Mouse (Mus musculus) liver (tissue): ENCODE data around the gene Lrrc42.

Source experiments
- DNase-seq: peaks from one replicate; pipeline ENCODE4 v3.0.0-alpha.2; 2020; ENCODE audit warnings: mixed read lengths

Gene Lrrc42

DNA sequence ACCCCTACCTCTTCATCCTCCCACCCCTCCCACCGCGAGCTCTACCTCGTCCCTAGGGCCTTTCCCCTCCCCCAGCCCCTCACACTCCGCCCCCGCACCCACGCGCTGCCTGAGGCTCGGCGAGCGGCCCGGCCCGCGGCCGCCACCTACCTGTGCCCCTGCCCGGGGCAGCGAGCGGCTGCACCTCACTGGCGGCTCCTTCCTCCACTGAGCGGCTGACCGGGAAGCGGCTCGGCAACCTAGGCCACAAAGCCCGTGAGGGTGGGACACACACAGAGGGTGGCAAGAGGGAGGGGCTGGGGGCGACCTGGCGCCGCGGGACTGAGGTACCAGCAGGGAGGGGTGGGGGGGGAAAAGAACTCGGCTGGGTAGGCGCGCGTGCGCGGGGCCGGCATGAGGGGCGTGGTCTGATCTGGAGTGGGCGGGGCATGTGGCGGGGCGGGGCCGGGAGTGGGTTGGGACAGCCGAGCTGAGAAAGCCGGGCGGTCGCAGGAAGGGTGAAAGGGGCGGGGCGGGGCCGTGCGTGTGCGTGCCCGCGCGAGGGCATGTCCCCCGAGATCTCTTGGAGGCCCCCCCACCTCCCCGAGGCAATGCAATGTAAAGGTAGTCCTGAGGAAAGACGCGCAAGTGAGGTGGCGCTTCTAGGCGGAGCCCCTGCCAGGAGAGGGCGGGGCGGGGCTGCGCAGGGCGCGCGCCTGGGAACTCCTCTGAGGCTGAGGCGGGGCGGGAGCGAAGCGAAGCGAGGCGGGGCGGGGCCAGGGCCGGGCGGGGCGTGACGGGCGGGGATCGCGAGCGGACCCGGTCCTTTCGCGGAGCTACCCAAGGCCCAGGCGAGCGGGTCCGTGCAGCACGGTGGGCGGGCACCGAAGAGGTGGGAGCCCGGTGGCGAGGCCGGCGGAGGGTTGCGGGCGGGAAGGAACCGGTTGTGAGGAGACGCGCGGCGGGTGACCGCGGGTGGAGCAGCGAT lies at the start of gene Lrrc42, which contains the start of gene Hspb11:
TSS of gene Lrrc42 (minus strand) at position 408 of the 967 bp plus-strand sequence.
TSS of gene Hspb11 (plus strand) at position 469 of the 967 bp plus-strand sequence.
- peak; percentile 97 for DNase-seq

DNA sequence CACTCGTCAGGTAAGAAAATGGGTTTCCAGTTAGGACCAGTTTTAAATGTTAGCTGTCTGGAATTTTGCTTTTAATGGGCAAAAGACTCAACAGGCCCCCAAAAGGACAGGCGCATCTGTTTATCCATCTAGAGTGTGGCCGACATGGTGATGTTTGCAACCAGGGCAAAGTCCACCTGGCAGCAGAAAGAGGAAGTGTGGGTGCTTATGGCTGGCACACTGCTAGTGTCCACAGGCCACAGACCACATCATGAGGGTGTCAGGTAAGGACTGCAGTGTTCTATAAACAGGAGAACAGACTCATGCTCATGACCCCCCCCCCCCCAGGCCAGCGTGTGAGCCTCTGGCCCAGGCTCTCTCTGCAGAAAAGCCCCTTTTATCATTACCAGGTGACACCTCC lies 49.5 kb upstream of the Lrrc42 start:
- DNase-seq = peak; percentile 13

DNA sequence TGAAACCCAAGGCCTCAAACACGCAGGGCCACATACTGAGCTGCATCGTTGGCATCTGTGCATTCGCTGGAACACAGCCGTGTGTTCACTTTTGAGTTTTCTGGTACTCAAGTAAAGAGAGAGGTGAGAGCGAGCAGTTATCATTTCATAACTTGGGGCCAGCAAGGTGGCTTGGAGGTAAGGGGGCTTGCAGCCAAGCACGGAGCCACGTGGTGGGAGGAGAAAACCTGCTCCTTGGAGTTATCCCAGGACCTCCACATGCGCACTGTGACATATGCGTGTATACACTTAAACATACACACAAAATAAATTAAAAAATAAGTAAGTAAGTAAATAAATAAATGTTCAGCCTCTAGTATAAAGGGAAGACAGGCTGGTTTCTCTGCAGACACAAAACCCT lies 48.9 kb upstream of the Lrrc42 start:
- DNase-seq = no peak

DNA sequence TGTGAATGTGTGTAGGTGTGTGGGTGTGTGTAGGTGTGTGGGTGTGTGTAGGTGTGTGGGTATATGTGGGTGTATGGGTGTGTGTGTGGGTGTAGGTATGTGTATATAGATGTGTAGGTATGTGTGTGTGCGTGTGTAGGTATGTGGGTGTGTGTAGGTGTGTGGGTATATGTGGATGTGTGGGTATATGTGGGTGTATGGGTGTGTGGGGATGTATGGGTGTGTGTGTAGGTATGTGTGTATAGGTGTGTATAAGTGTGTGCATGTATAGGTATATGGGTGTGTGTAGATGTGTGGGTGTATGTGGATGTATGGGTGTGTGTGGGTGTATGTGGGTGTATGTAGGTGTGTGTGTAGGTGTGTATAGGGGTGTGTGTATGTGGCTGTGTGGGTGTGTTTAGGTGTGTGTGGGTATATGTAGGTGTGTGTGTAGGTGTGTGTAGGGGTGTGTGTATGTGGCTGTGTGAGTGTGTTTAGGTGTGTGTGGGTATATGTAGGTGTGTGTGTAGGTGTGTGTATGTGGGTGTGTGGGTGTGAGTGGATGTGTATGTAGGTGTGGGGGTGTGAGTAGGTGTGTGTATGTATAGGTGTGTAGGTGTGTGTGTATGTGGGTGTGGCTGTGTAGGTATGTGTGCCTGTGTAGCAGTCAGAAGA lies 47.7 kb upstream of the Lrrc42 start:
- no peak for DNase-seq

DNA sequence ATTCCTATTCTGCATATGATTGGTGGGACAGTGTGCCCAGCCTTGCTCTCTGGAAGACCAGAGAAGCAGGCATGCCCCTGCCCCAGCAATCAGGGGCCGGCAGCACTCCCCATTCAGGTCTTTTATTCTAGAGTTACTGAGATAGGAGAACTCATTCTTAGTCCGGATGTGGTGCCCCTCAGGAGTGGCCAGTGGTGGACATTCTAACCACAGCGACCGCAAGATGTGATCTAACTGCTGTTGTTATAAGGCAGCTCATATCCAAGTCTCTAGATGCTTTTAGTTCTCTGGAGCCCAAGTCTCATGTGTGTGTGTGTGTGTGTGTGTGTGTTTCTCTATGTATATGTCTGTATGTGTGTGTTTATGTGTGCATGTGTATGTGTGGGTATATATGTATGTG lies 47.0 kb upstream of the Lrrc42 start:
- DNase-seq = no peak

DNA sequence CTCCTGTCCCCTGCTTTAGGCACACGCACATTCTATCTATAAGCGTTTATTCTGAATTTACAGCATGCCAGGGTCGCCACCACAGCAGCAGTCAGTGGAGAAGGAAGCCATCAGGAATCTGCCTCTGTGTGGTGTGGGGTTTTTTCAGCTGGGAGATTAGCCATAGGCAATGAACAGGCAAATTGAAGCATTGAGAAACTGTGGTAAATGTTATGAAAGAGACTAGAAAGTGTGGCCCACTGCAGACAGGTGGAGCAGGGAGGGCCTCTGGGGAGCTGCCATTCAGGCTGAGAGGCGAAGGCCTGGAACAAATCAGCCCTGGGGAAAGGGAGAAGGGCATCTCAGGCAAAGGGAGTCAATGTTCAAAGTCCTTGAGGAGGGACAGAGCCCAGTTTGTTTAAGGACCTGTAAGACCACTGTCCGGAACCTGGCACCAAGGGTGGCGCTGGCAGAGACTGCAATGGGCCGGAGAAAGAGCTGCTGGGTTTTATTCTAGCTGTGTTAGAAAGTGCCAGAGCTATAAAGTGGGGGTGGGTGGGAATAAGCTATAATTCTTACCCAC lies 46.5 kb upstream of the Lrrc42 start:
- no peak for DNase-seq

DNA sequence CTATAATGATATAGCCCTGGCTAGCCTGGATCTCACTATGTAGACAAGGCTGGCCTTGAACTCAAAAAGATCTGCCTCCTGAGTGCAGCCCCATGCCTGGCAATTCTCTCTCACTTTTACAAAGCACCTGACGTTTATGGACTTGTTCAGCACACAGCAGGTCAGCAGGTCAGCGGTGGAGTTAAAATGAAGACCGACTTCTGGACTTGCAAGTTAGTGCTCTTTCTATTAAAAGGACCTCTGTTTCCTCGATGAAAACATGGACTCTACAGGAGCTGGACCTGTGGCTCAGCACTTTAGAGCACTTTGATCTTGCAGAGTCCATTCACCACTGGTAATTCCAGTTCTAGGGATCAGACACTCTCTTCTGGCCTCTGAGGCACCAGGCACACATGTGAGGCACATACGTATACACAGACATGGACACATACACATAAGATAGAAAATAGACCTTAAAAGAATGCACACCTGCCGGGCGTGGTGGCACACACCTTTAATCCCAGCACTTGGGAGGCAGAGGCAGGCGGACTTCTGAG lies 44.8 kb upstream of the Lrrc42 start:
- no peak for DNase-seq

DNA sequence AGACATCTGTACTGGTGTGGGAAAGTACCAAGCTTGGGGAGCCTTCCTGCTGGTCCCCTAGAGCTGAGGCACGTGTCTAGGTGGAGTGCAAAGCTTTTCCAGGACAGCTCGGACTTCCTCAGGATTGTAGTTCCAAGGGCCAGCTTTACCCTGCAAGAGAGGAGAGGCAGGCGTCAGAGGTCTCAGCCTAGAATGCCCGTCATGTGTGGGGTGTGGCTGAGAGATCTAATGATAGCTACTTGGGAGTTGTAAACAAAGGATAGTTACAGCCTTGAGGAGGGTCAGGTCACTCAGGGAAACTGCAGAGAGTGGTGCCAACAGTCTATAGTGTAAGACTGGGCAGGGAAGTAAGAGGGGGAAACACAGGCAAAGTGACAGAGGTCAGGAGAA lies 38.9 kb upstream of the Lrrc42 start:
- no peak for DNase-seq

DNA sequence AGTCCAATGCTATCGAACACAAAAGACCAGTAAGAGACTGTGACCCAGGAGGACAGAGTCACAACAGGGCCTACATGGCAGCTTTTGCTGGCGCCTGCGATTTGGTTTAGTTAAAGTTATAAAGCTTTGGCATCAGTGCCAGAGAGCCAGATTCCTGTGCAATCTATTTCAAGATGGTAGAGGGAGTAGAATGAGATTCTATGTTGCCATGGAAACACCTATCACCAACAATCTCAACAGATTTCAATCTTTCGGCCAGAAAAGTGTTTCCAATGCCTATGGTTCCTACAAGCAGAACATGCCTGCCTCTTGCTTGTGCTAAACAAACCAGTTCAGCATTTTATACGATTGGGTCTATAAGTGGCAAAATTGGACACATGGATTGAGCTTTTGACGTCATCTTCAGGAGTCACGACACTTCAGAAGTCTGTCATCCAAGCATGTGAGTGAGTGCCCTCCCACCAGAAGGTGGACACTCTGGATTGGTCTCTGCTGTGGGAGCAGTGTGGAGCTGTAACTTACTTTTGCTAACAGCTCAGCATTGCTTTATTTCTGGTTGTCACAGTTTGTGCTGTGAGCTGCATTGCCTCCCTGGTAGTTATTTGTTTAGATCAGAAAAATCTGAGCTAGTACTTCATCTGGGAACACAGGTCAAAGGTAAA lies 38.4 kb upstream of the Lrrc42 start:
- DNase-seq = no peak

DNA sequence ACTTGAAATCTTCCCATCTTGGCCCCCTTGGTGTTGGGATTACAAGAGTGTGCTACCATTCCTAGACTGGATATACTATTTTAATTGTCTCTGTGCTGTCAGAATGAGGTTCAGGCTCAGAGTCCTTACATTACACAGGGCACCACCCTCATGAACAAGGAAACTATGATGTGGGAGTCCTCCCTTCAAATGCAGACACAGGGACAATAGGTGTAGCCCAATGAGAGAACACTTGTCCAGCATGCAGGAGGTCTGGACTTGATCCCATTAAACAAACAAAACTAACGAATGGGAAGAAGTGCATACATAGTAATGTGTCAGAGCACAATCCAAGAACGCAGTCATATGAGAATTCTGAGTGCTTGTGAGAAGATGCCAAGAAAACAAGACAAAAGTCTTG lies 34.2 kb upstream of the Lrrc42 start:
- no peak for DNase-seq

DNA sequence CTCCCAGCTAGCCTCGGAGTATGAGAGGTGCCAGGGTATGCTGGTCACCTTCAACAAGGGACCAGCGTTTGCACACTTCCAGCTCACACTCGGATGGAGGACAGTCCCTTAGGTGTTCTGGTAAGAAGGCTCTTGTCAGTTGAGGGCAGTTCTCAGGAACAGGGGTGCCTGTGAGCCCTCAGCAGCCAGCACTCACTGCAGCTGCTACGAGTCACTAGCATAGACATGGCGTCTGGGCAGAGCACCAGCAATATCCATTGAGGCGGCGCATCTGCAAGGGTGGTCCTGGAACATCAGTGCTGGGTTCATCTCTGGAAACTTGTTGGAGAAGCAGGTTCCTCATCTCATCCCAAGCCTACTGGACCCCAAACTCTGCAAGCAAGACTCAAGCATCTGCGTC lies 33.1 kb upstream of the Lrrc42 start:
- DNase-seq = no peak

DNA sequence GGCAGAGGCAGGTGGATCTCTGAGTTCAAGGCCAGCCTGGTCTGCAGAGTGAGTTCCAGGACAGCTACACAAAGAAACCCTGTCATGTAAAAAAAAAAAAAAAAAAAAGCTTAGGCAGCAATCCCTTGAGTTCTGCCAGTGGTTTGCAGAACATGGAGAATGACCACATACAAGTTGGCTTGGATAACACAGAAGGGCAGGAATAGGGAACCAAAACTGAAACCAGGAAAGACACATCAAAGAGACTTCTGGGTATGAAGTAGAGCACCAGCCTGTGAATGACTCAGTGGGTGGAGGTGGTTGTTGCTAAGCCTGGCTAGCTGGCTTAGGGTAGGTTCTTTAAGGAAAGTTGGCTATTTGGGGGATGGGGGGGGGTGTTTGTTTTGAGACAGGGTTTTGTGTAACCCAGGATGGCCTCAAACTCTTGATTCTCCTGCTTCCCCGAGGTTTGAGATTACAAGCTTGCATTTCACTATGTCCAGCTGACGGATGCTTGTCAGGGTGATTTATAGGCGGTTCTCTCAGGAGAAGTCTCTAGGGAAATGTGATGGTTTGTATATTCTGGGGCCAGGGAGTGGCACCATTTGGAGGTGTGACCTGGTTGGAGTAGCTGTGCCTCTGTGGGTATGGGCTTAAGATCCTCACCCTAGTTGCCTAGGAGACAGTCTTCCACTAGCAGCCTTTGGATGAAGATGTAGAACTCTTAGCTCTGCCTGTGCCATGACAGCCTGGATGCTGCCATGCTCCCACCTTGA lies 32.3 kb upstream of the Lrrc42 start:
- DNase-seq = no peak

DNA sequence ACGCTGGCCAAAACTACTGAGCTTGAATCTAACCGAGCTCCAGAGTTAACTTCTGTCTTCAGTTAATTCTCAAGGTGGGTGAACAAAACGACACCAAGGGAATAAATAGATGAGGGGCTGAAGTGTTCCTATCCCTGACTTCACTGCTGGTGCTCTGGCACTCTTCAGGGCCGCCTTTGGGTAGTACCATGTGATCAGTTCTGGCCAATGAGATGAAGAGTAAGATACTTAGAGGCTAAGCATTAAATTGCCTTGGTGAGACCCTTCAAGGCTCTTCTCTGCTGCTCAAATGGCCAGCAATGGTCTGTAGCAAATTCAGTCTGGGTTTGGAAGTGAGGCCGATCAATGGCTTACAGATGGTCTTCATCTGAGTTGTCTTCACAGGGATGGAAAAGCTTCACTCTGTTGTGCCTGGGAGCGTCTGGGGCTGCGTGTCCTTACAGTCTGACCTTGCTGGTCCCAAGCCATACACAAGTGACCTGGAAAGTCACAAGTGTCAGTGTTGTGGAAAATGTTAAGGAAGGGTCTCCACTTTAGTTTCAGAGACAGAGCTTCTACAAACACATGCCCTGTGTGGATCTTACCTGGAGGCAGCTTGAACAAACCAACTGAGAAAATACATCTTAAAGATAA lies 27.6 kb upstream of the Lrrc42 start:
- DNase-seq = no peak

DNA sequence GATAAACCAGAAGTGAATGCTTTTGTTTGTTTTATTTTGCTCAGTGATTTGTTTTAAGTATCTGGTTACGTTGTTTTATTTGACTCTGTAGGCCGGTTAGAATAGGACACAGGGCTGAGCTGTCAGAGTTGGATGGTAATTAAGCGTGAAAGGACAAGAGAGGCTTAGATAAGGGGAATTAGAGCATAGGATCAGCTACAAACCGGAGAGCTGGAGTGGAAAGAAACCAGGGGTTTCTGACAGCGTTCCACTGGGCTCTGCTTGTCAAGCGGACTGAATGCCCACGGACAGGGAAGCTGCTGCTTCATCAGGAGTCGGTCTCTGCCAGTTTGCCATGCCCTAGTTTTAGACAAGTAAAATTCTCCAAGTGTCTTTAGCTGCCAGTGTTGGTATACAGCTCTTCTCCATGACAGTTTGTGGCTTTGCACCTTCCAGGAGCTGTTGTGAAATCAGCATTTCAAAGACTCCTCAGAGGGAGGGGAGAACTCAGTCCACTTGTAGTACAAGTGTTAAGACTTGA lies 24.9 kb upstream of the Lrrc42 start:
- no peak for DNase-seq

DNA sequence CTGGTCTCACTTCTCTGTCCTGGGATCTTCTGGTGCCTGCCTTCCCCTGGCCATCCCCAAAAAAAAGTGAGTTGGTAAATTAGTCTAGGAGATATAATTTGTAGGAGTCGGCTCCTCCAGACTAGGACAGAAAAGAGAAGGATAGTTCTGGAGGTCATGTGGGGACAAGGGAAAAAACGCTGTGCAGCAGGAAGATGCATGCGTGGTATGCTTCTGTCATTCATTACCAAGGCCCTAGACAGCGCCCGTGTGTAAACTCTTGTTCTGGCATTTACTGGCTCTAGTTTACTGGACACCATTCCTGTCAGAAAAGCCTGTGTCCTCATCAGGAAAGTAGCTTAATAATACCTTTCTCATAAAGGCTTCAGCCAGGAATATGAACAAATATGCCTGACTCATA lies 21.2 kb upstream of the Lrrc42 start:
- DNase-seq = no peak

DNA sequence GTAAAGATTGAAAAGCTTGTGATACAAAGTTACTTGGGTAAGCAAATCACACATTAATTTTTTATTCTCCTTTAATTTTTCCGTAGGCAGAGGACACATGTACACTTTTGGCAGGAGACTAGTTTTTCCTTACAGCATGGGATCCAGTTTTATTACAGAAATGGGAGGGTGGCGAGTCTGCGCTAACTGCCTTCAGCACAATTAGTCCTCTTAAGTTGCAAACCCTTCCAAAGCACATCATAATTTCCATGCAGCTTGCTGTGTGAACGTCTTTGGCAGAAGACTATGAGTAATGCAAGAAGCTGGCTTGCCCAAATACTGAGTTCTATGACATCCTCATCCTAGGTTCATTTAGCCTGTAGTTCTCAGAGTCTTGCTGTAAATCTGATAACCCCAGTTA lies 20.4 kb upstream of the Lrrc42 start:
- no peak for DNase-seq

DNA sequence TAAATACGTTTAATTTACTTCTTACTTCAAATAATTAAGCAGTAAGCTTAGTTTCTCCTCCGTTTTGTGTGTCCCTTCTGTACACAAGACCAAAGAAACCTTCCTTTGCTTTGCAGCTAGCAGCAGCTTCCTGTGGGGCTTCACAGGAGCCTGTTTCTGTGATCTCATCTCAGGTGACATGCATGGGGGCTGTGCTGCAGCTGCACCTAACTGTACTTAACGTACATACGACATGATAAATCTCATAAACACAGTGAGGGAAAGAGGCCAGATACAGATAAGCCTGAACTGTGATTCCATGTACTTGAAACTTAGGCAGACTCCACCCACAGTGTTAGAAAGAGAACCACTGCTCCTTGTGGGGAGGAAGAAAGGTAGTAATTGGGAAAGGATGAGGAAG lies 6.7 kb upstream of the Lrrc42 start:
- DNase-seq = no peak

DNA sequence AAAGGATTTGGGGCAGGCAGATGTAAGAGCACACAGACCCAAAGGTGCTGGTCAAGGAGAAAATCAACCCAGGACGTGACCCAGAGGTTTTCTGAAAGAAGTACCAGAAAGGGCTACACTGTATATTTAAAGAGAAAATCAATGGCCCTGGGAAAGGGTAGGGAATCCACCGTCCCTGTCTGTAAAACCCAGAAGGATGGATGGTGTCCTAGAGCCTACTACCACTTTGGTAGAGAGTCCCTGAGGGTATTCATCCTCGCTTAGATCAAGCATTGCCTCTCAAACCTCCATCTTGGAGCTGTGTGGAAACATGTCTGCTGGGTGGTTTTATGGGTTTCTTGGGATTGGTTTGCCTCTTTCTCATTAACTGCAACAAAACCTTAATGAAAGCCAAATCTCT lies 1.1 kb upstream of the Lrrc42 start:
- DNase-seq = no peak

DNA sequence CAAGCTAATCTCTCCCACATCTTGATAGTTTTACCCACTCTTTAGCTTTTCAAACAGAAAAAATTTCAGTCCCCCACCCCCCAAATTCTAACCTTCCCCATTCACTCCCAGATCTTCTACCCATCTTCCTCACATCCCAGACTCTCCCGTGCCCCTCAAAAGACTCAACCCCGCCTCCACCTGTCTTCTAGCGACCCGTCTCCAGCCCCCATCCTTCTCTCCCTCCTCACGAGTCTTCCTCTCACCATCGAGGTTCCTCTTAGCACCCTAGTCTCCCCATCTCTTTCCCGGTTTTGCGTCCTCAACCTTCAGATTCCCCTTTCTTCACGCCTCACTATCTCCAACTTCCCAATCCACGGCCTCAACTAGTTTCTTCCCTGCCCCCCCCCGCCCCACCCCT lies 810 bp downstream of the Lrrc42 start:
- no peak for DNase-seq

DNA sequence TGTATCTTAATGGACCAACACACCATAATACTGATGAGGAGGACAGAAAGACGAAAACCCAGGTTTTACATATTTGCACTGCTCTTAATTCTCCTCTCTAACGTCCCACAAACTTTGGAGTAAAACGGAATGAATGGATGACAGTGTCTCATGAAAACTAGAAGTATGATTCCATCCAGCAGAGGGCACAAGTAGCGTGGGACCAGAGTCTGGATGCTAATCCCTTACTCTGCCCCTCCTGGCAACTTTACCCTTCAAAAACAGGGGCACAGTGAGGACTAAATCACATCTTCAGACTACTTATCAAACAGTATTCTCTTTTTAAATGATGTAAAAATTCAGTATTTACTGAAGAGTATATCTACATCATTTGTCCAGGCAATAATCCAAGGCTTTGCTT lies 2.8 kb downstream of the Lrrc42 start:
- DNase-seq = peak; percentile 30

DNA sequence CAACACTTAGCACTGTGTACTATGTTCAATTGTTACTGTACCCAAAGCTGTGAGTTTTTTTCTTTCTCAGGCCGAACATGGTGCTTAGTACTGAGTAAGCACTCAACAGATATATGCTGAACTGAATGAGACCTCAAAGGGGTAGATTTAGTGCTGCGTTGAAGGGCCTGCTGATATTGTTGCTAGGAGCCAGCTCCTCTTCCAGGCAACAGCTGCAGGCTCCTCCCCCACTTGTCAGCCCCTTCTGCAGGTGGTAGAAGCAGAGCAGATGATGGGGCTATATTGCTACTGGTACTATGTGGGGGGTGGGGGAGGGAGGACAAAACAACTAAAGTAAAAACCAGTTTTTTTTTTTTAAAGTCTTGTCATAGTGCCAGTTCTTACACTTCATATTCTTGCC lies 3.9 kb downstream of the Lrrc42 start:
- peak; percentile 7 for DNase-seq

DNA sequence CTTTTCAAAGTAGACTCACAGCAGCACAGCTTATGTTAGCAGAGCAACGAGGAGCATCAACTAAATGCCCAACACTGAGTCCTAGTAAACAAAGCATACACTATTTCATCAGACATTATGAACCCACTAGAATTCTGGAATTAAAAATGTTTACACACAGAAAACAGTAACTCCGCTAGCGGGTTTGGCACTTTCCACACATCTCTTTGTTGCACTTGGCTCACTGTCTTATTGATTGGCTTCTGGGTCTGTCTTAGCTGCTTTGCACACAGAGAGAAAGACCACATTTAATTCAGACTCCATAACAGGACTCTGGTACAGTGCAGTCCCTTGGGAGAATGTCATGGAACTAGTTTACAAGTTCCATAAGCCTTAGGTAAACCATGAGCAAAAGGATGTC lies 5.3 kb downstream of the Lrrc42 start:
- DNase-seq = no peak
